Mouse (Mus musculus): Measurements from ENCODE around the gene Gap43.
"Not testable (repeated sequence)": the region's sequence is repeated elsewhere in the genome, so short reads cannot be mapped to it uniquely, and the experiment has no call there.

Gene Gap43

GRCm38 (mm10) chr16:42340021-42340768 is at the start of gene Gap43:
Gap43 (minus strand) TSS chr16:42340651.
- DNase-seq (ENCODE audit: low read depth, low spot score): no peak

GRCm38 (mm10) chr16:42381328-42381838 is 40.9 kb upstream of the Gap43 start:
- no peak for DNase-seq (ENCODE audit: low read depth, low spot score)

- no peak for DNase-seq (ENCODE audit: low read depth, low spot score)
These were observed 40.2 kb upstream of the Gap43 start for GRCm38 (mm10) chr16:42380641-42381040.

- DNase-seq (ENCODE audit: low read depth, low spot score): no peak
These were observed 29.7 kb upstream of the Gap43 start for GRCm38 (mm10) chr16:42370148-42370547.

GRCm38 (mm10) chr16:42369346-42369745 is 28.9 kb upstream of the Gap43 start:
- DNase-seq (ENCODE audit: low read depth, low spot score): no peak

DNA sequence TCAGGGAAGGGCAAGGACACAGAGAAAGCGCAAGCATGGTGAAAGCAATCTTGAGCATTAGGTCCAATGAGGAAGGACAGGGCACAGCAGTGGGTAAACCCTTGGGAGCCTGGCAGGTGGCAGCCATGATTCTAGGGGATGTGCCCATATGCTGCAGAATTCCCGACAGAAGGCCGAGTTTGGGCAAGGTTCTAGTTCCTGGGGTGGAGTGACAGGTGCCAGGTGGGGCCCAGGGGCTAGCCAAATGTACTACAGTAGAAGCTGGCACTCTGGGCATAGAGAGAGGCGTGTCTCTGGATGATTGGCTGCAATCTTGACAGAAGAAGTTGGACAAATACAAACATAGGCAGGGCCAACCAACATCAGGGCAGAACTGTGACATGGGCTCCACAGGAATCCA is 19.6 kb upstream of the Gap43 start:
- DNase-seq (ENCODE audit: low read depth, low spot score): no peak

- no peak for DNase-seq (ENCODE audit: low read depth, low spot score)
These were observed 17.6 kb upstream of the Gap43 start for GRCm38 (mm10) chr16:42358058-42358457.

DNA sequence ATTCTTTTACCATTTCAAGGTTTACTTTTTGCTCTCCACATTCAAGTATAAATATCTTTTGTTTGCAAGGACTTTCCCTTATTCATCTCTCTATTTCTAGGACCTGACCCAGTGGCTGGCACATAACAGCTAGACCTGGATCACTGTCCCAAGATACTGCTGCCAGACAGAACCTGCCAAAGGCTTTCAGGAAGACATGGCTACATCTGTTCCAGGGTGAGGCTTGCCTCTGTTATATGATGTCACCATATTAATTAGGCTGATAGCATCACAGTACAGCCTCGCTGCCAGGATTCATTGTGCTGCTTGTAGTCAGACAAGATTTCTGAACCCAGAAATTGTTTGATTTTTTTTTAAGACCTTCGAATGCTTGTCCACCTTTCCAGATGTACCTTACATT is 9.6 kb upstream of the Gap43 start:
- DNase-seq (ENCODE audit: low read depth, low spot score): no peak

DNA sequence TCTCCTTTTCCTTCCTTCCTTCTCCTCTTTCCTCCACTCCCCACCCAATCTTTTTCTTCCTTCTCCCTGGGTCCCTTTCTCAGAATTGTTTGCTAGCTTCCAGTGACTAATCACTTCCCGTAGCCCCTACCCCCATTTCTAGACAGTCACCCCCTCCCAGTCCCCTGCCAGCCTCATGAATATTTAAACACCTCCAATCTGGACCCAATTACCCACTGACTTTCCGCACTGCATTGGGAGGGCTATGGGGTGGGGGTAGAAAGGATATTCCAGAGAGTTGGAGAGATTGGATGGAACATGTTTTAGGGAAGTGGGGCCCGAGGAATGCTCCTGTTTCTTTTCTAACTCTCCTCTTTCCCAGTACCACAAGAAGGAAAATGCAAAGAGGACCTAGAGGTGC is 414 bp upstream of the Gap43 start:
- DNase-seq (ENCODE audit: low read depth, low spot score): not testable (repeated sequence)

DNA sequence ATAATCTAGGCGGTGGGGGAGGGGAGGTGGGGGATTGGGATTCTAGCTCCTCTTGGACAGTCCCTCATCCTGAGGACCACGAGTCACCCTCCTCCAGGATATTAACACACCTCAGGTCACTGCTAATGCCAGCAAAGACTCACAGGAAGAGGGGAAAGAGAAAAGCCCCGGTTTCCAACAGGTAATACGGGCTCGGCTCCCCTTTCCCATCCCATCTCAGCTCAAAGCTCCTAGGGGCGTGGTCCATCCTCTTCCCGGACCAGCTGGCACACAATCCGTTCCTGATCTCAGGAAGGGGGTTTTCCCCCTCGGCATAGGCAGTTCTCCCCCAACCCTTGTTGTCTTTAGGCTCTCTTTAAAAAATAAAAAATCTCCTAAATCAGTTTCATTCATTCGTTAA is 939 bp downstream of the Gap43 start:
- DNase-seq (ENCODE audit: low read depth, low spot score): no peak

DNA sequence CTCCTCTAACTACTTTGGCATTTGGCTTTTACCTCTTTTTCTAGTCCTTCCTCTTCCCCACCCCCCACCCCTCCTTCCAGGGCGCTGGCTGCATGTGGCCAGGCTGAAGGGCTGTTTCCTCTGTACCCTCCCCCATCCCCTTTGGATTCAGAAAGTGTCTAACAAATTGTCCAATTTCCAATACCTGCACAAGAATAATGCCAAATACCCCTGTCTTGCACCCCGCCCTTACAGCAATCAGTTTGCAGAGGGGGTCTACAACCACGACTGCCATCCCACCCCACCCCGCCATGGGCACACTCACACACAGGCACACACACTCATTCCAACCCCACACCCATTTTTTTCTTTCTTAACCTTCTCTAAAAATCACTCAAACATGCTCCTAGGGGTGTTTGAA is 1.5 kb downstream of the Gap43 start:
- DNase-seq (ENCODE audit: low read depth, low spot score): no peak

- no peak for DNase-seq (ENCODE audit: low read depth, low spot score)
These were observed 2.1 kb downstream of the Gap43 start for GRCm38 (mm10) chr16:42338342-42338741.

DNA sequence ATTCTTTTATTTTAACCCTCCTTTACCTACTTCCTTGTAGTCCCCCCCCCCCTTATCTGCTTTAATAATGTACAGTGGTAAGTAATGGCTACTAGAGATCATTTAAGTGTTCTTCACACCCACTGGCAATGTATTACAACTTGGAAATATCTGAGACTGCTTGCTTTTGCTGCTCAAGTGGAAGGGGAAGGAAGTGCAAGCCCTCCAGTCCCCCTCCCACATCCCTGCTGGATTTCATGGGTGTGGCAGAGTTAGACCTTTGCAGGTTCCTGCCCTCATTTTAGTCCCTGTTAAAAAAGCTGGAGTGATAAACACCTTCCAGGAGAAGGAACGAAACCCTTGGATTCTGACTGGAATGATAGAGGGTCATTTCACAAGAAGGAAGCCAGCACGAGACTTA is 2.8 kb downstream of the Gap43 start:
- DNase-seq (ENCODE audit: low read depth, low spot score): no peak

GRCm38 (mm10) chr16:42336610-42337009 is 3.8 kb downstream of the Gap43 start:
- DNase-seq (ENCODE audit: low read depth, low spot score): no peak

DNA sequence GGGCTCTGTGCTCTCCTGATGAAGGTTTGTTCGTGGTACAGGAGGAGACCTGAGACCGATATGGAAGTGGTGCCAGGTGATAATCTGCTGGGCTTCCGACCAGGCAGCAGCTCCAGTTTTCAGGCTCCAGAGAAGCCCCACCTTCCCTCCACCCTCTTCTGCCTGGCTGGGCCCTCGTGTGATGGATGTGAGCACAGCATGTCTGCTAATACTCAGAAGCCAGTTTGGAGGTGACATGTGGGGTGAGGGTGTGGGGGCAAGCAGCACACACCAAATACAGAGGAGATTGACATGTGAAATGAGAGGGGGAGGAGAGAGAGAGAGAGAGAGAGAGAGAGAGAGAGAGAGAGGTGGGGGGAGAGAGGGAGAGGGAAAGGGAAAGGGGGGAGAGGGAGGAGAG is 8.1 kb downstream of the Gap43 start:
- no peak for DNase-seq (ENCODE audit: low read depth, low spot score)

- no peak for DNase-seq (ENCODE audit: low read depth, low spot score)
These were observed 14.3 kb downstream of the Gap43 start for GRCm38 (mm10) chr16:42326191-42326590.

GRCm38 (mm10) chr16:42325536-42325935 is 14.9 kb downstream of the Gap43 start:
- DNase-seq (ENCODE audit: low read depth, low spot score): no peak

- DNase-seq (ENCODE audit: low read depth, low spot score): no peak
These were observed 20.6 kb downstream of the Gap43 start for GRCm38 (mm10) chr16:42319831-42320230.

- no peak for DNase-seq (ENCODE audit: low read depth, low spot score)
These were observed 21.1 kb downstream of the Gap43 start for GRCm38 (mm10) chr16:42319365-42319764.

- DNase-seq (ENCODE audit: low read depth, low spot score): no peak
These were observed 28.3 kb downstream of the Gap43 start for GRCm38 (mm10) chr16:42312125-42312524.

GRCm38 (mm10) chr16:42308761-42309160 is 31.7 kb downstream of the Gap43 start:
- DNase-seq (ENCODE audit: low read depth, low spot score): no peak

DNA sequence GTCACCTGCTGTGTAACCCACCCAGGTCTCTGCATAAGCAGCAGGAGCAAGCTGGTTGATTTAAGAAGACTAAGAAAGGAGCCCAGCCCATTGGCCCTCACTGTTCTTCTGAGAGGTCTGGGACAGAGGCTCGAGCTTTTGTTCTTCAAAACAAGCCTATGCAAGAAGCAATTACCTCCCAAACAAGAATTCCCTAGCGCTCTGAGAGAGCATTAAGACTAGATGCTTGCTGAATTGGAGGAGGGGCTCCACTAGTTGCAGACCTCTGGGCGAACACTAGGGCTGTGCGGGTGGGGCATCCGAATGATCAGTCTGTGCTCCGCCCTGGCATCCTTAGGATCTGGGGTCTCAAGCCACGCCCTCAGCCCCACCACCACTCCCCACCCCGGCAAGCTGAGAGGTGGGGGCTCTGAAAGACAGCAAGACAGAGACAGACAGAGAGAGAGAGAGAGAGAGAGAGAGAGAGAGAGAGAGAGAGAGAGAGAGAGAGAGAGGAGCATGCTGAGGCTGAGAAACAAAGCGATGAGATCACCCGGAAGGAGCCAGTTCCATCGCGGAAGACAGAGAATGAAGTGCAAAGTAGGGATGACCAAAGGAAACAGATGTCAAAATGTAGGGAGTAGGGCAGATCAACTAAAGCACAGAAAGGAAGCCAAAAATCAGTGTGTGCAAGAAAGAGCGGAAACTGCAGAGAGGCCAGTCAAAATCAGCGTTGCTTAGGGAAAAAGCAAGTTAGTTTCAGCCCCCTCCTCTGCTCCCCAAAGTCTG is 34.3 kb downstream of the Gap43 start:
- DNase-seq (ENCODE audit: low read depth, low spot score): peak; percentile 14

GRCm38 (mm10) chr16:42303461-42303860 is 37.0 kb downstream of the Gap43 start:
- no peak for DNase-seq (ENCODE audit: low read depth, low spot score)

All from CD4-positive, CD25-positive, alpha-beta regulatory T cell, adult 2 months (primary cell).